Mouse (Mus musculus): ENCODE results near the gene Ccdc181. TPM values are rescaled to one million over a fixed set of nuclear protein-coding genes. Genes with fewer than 3 reads are reported as not detected.

Gene Ccdc181
- polyA plus RNA-seq, 1 experiment from 2014 or later = 15.9 TPM

- Histone ChIP-seq H3K79me2 (ENCODE audit: inconsistent target) (peaks cover 34% of the 10 kb centered on the region), H3K27ac (peak overlapping the region; percentile 76), H3K4me3 (ENCODE audit: inconsistent target) (peak overlapping the region; percentile 96), H3K36me3 (ENCODE audit: inconsistent target) (peaks cover 3% of the 10 kb centered on the region; the same call in 1 of the 2 replicates)
- 11% methylated on average over 10 of the region's 10 CpGs for WGBS (ENCODE audit: missing documents)
Measured at GRCm38 (mm10) chr1:164307922-164308321, 32.5 kb downstream of the Ccdc181 start.

GRCm38 (mm10) chr1:164314085-164314484 lies 38.7 kb downstream of the Ccdc181 start:
- H3K27ac ChIP-seq = no peak overlapping the region
- no peaks in the 10 kb centered on the region for H3K79me2 ChIP-seq (ENCODE audit: inconsistent target)
- H3K36me3 ChIP-seq (ENCODE audit: inconsistent target) = no peaks in the 10 kb centered on the region
- H3K4me3 ChIP-seq (ENCODE audit: inconsistent target) = no peak overlapping the region
- 92% methylated on average over 5 of the region's 5 CpGs for WGBS (ENCODE audit: missing documents)

- no peak overlapping the region for H3K27ac ChIP-seq
- H3K36me3 ChIP-seq (ENCODE audit: inconsistent target) = no peaks in the 10 kb centered on the region
- H3K4me3 ChIP-seq (ENCODE audit: inconsistent target) = no peak overlapping the region
- WGBS (ENCODE audit: missing documents) = 91% methylated on average over 7 of the region's 8 CpGs
- H3K79me2 ChIP-seq (ENCODE audit: inconsistent target) = no peaks in the 10 kb centered on the region
Measured at GRCm38 (mm10) chr1:164315266-164315665, 39.9 kb downstream of the Ccdc181 start.

DNA sequence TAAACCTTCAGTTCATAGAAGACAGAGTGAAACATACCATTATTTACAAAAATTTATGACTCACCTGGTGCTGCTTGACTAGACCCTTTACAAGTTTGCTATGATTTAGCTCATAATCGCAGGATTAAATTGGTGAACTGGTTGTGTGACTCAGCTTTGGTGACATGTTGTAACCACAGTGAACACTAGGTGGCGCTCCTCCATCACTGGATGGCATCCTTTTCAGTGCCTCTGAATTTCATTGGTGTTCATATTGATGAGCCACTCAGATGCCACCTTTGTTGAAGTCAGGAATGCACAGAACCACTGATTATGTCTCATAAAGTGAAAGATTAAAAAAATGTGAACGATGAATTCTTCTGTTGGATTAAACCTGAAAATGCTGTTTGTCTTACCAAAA lies 41.3 kb downstream of the Ccdc181 start:
- no peaks in the 10 kb centered on the region for H3K36me3 ChIP-seq (ENCODE audit: inconsistent target)
- WGBS (ENCODE audit: missing documents) = 25% methylated on average over 3 of the region's 3 CpGs
- no peak overlapping the region for H3K27ac ChIP-seq
- H3K79me2 ChIP-seq (ENCODE audit: inconsistent target) = no peaks in the 10 kb centered on the region
- no peak overlapping the region for H3K4me3 ChIP-seq (ENCODE audit: inconsistent target)

DNA sequence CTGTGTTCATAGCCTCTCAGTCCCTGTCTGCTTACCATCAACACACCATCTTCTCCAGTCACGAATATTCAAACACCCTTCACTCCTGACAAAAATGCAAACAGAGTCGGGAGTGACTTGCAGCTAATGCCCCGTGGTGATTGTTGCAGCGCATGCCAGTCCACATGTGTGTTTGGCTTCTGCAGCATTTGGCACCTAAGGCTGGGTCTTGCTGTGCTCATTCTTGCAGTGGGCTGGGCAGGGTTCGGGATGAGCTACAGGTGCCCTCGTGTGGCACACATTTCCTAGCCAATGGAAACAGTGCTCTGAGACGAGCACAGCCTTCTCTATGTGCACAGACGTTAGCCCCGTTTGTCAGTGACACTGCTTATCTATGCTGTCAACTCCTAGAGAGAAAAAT lies 41.9 kb downstream of the Ccdc181 start:
- Histone ChIP-seq H3K4me3 (ENCODE audit: inconsistent target) (no peak overlapping the region), H3K79me2 (ENCODE audit: inconsistent target) (no peaks in the 10 kb centered on the region), H3K27ac (no peak overlapping the region), H3K36me3 (ENCODE audit: inconsistent target) (no peaks in the 10 kb centered on the region)
- 87% methylated on average over 9 of the region's 9 CpGs for WGBS (ENCODE audit: missing documents)

- 97% methylated on average over 5 of the region's 5 CpGs for WGBS (ENCODE audit: missing documents)
- no peak overlapping the region for H3K27ac ChIP-seq
- H3K79me2 ChIP-seq (ENCODE audit: inconsistent target) = no peaks in the 10 kb centered on the region
- no peaks in the 10 kb centered on the region for H3K36me3 ChIP-seq (ENCODE audit: inconsistent target)
- no peak overlapping the region for H3K4me3 ChIP-seq (ENCODE audit: inconsistent target)
Measured at GRCm38 (mm10) chr1:164318474-164318873, 43.1 kb downstream of the Ccdc181 start.

DNA sequence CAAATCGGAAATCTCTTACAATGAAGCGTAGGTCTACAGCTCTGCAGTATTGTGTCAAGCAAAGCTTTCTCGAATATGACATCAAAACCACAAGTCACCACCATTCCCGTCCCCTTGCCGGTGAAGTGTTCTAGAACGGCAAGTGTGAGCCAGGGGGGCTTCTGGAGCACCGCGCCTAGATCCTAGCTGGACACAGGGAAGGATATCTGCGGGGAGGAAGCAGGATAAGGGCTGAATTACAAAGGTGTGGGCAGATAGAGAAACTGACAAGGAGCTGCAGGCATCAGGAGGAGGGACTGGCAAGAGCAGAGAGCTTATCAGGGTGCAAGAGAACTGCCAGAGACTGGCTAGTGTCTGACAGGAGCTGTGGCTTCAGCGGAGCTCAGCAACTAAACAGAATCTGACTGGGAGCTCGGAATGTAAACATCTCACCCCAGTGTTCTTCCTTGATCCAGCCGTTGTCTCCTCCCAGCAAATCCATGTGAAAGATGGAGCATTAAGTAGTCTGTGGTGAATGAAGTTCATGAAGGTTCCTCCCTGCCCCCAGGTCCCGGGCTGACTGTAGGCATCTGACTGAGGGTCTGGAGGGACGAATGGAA lies 44.3 kb downstream of the Ccdc181 start:
- no peaks in the 10 kb centered on the region for H3K36me3 ChIP-seq (ENCODE audit: inconsistent target)
- no peak overlapping the region for H3K4me3 ChIP-seq (ENCODE audit: inconsistent target)
- no peaks in the 10 kb centered on the region for H3K79me2 ChIP-seq (ENCODE audit: inconsistent target)
- WGBS (ENCODE audit: missing documents) = 96% methylated on average over 14 of the region's 14 CpGs
- H3K27ac ChIP-seq = no peak overlapping the region

GRCm38 (mm10) chr1:164320731-164321130 lies 45.3 kb downstream of the Ccdc181 start:
- H3K27ac ChIP-seq = no peak overlapping the region

DNA sequence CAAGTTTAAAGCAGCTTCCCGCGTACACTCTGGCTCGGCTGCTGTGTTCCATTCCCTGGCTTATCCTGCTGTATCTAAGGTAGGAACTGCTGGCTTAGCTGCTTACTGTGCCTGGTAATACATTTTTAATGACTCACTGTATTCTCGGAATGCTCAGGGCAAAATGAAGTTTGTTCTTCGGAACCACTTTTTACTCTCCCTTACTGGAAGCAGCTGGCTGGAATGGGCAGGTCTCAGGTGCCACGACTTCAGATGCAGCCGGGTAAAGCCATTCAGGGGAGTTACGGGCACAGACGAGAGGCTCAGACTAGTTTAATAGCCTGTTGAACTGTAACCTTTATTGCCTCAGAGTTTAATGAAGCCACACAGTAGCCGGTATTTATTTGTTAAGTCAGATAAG lies 46.0 kb downstream of the Ccdc181 start:
- no peaks in the 10 kb centered on the region for H3K79me2 ChIP-seq (ENCODE audit: inconsistent target)
- H3K4me3 ChIP-seq (ENCODE audit: inconsistent target) = no peak overlapping the region
- no peaks in the 10 kb centered on the region for H3K36me3 ChIP-seq (ENCODE audit: inconsistent target)
- no peak overlapping the region for H3K27ac ChIP-seq
- WGBS (ENCODE audit: missing documents) = 93% methylated on average over 10 of the region's 10 CpGs

More at GRCm38 (mm10) chr1:164320731-164321130, 45.3 kb downstream of the Ccdc181 start:
- WGBS (ENCODE audit: missing documents) = 94% methylated on average over 5 of the region's 5 CpGs
- Histone ChIP-seq H3K4me3 (ENCODE audit: inconsistent target) (no peak overlapping the region), H3K36me3 (ENCODE audit: inconsistent target) (no peaks in the 10 kb centered on the region), H3K79me2 (ENCODE audit: inconsistent target) (no peaks in the 10 kb centered on the region)

DNA sequence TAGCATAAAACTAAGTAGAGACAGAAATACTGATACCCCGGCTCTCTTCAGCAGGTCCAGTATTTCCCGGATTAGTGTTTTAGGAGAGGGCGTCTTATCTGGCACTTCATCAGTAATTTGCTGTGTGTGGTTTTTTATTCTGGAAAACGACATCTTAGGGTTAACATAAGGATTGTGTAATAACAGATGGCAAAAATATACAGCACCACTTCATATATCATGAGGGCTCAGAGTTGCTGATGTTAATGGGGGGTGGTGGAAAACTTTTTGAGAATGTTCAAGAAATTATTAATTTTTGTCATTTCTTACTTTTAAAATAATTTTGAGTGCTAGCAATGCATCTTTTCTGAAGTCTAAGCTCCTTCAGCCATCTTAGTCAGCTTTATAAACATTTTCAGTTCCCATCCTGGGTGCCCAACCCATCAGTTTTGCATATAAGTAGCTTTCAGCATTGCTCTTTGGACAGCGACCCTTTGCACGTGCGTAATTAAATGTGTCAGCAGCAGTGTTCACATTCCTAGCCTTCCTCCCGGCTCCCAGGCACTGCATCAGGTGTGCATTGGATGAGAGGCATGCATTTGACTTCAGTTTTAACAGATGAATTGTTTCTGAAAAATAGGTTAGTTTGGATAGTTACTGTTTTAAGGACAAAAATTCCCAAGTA lies 47.7 kb downstream of the Ccdc181 start:
- no peaks in the 10 kb centered on the region for H3K79me2 ChIP-seq (ENCODE audit: inconsistent target)
- no peak overlapping the region for H3K27ac ChIP-seq
- no peaks in the 10 kb centered on the region for H3K36me3 ChIP-seq (ENCODE audit: inconsistent target)
- H3K4me3 ChIP-seq (ENCODE audit: inconsistent target) = no peak overlapping the region
- WGBS (ENCODE audit: missing documents) = 90% methylated on average over 6 of the region's 8 CpGs

DNA sequence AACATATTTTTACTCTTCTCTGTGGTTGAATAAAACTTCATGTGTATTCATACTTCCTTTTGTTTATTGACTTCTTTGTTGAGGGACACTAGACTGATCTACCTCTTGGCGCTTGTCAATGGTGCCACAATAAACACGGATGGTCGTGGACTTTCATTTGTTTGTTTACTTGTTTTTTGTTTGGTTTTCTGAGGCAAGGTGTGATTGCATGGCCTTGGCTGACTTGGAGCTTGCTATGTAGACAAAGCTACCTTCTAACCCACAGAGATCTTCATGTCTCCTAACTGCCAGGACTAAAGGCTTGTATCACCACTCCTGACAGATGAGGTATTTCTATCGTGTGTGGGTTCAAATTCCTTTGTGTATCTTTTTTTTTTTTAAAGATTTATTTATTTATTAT lies 48.8 kb downstream of the Ccdc181 start:
- no peaks in the 10 kb centered on the region for H3K36me3 ChIP-seq (ENCODE audit: inconsistent target)
- WGBS (ENCODE audit: missing documents) = 95% methylated on average over 4 of the region's 4 CpGs
- H3K27ac ChIP-seq = no peak overlapping the region

GRCm38 (mm10) chr1:164324878-164325277 lies 49.5 kb downstream of the Ccdc181 start:
- Histone ChIP-seq H3K27ac (no peak overlapping the region), H3K36me3 (ENCODE audit: inconsistent target) (no peaks in the 10 kb centered on the region), H3K4me3 (ENCODE audit: inconsistent target) (no peak overlapping the region), H3K79me2 (ENCODE audit: inconsistent target) (no peaks in the 10 kb centered on the region)
- 86% methylated on average over 2 of the region's 2 CpGs for WGBS (ENCODE audit: missing documents)

More for the DNA sequence above, 48.8 kb downstream of the Ccdc181 start:
- no peak overlapping the region for H3K4me3 ChIP-seq (ENCODE audit: inconsistent target)
- H3K79me2 ChIP-seq (ENCODE audit: inconsistent target) = no peaks in the 10 kb centered on the region

DNA sequence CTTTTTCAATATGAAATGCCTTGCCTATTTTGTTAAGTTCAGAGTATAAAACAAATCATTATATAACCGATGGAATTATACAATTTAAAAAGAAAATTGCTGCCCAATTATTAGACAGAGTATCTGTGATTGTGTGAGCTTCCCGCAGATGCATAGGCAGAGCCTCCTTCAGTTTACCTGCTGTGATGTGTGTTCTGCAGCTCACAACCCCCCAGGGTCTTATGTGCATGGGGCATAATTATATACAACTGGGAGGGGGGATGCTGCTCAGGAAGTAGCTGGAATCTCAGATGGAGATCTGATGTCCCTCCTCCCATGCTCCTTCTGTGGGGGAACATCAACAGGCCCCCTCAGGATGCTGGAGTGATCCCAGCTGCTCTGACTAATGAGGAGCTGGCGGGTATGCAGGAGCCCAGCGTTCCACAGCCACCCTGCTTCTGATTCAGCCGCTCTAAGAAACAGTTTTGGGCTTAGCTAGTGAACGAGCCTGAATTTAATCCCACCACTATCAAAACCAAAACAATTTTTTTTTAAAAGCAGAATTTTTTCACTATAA lies 51.3 kb downstream of the Ccdc181 start:
- H3K79me2 ChIP-seq (ENCODE audit: inconsistent target) = no peaks in the 10 kb centered on the region
- no peak overlapping the region for H3K4me3 ChIP-seq (ENCODE audit: inconsistent target)
- WGBS (ENCODE audit: missing documents) = 94% methylated on average over 6 of the region's 6 CpGs
- H3K27ac ChIP-seq = no peak overlapping the region
- no peaks in the 10 kb centered on the region for H3K36me3 ChIP-seq (ENCODE audit: inconsistent target)

GRCm38 (mm10) chr1:164327764-164328163 lies 52.4 kb downstream of the Ccdc181 start:
- H3K27ac ChIP-seq = no peak overlapping the region
- no peaks in the 10 kb centered on the region for H3K79me2 ChIP-seq (ENCODE audit: inconsistent target)
- 90% methylated on average over 7 of the region's 7 CpGs for WGBS (ENCODE audit: missing documents)
- H3K36me3 ChIP-seq (ENCODE audit: inconsistent target) = no peaks in the 10 kb centered on the region
- H3K4me3 ChIP-seq (ENCODE audit: inconsistent target) = no peak overlapping the region

GRCm38 (mm10) chr1:164332559-164332958 lies 57.2 kb downstream of the Ccdc181 start:
- 97% methylated on average over 11 of the region's 11 CpGs for WGBS (ENCODE audit: missing documents)
- H3K4me3 ChIP-seq (ENCODE audit: inconsistent target) = no peak overlapping the region
- no peaks in the 10 kb centered on the region for H3K79me2 ChIP-seq (ENCODE audit: inconsistent target)
- H3K27ac ChIP-seq = no peak overlapping the region
- no peaks in the 10 kb centered on the region for H3K36me3 ChIP-seq (ENCODE audit: inconsistent target)

All from macrophage (primary cell).